Mouse (Mus musculus) brain, embryonic 14.5 days (tissue): ENCODE measurements at regions not wholly inside any gene's neighbourhood (a gene's known extent, or its start where the extent isn't known, plus 50 kb on each side); places are given as distances from the start of the nearest gene placed in this dataset.

ENCODE experiments used
- CTCF ChIP-seq: fragments of 200-500 bp; IDR thresholded peaks from 2 replicates; pipeline ENCODE4 v1.5.1; 2012; ENCODE audit warnings: inconsistent platforms, mild to moderate bottlenecking, moderate library complexity, borderline replicate concordance; ENCODE audit not compliant: insufficient read depth, insufficient read length; ENCODE audit errors: extremely low read depth
- POLR2A ChIP-seq: fragments of 200-500 bp; IDR thresholded peaks from 2 replicates; pipeline ENCODE4 v1.6.1; 2012; ENCODE audit warnings: mild to moderate bottlenecking, inconsistent platforms, borderline replicate concordance; ENCODE audit not compliant: poor library complexity, insufficient read depth, insufficient read length, severe bottlenecking; ENCODE audit errors: extremely low read depth

- TF ChIP-seq CTCF = no peak
- TF ChIP-seq POLR2A = no peak
These were observed 282.1 kb upstream of the Cxcr4 start for GRCm38 (mm10) chr1:128874190-128874589.
